Mouse (Mus musculus) kidney, adult 18-20 months (tissue): ENCODE results near the gene Knstrn.

ENCODE experiments used
- DNase-seq: peaks from one replicate; pipeline ENCODE4 v3.0.0; 2021

Gene Knstrn

DNA sequence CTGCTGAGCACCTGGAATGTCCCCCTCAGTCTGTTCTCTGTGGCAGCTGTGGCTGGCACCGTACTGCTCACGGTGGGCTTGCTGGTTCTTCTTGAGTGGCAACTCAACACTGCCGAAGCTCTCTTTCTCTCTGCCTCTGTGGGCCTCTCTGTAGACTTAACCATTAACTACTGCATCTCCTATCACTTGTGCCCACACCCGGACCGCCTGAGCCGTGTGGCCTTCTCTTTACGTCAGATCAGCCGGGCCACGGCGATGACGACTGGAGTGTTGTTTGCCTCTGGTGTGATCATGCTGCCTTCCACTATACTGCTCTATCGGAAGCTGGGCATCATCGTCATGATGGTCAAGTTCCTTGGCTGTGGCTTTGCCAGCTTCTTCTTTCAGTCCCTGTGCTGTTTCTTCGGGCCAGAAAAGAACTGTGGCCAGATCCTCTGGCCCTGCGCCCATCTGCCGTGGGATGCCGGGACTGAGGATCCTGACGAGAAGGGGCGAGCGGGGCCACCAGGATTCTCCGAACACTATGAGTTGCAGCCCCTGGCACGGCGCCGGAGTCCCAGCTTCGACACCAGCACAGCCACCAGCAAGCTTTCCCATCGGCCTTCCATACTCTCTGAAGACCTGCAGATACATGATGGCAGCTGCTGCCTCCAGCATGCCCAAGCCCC lies 22.1 kb upstream of the Knstrn start:
- no peak for DNase-seq

GRCm38 (mm10) chr2:118792259-118792613 lies 21.6 kb upstream of the Knstrn start:
- no peak for DNase-seq

- no peak for DNase-seq
Observed at GRCm38 (mm10) chr2:118793636-118794035, 20.2 kb upstream of the Knstrn start.

DNA sequence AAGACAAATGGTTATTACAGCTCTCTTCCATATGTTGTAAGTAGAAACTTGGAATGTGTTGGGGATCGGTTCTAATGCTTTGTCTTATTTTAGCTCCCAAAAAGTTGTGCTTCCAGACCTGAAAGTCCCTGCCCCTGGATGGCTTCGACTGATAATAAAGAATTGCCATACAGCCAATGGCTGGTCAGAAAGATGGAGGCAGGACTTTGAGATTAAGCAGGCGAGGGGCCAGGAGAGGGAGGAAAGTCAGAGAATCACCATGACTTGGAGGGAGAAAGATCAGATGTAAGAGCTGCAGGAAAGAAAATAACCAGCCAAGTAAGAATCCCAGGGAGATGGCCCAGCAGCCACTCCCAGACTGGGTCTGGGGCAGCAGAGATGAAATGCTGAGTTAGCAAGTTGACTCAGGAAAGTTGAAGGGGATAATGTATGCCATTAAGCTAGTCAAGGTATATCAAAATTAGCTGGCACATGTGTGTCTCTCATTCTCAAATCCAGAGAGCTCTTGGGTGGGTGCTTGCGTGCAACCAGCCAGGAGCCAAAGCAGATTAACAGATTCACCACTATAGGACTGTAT lies 11.2 kb upstream of the Knstrn start:
- DNase-seq: no peak

GRCm38 (mm10) chr2:118804474-118804873 lies 9.3 kb upstream of the Knstrn start:
- no peak for DNase-seq

DNA sequence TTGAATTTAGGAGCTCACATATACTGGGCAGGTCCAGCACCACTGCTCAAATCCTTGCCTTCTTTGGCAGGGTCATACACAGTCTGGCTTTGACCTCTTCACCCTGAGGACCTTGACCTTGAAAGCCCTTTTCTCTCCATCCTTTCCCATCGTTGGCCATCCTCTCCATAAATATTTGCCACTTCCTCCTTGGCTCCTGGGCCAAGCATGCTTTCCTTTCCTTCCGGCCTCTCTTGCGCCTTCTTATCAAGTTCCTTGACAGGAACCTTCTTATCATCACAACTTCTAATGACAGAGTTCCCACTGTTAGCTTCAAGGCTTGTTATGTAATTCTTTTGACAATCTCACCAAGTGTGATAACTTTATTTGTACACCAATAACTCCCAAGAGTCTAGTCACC lies 8.7 kb upstream of the Knstrn start:
- DNase-seq: no peak

GRCm38 (mm10) chr2:118805756-118806155 lies 8.0 kb upstream of the Knstrn start:
- DNase-seq: no peak

DNA sequence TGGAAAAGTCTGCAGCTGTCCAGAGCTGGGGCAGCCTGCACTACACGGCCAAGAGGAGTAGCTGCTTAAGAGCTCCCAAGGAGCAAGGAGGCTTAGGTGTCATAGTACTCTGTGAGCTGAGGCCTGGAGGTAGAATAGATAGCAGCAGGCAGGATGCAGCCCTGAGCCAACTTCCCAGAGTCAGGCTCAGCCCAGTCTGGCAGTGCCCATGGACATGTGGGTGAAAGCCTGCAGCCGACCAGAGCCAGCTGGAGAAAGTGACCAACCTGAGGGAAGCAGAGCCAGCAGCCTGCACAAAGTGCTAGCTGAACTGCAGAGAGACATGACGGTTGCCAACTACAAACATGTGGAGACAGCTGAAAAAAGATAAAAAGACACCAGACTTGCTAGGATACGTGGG lies 6.9 kb upstream of the Knstrn start:
- no peak for DNase-seq

GRCm38 (mm10) chr2:118810861-118811260 lies 2.9 kb upstream of the Knstrn start:
- DNase-seq: no peak

DNA sequence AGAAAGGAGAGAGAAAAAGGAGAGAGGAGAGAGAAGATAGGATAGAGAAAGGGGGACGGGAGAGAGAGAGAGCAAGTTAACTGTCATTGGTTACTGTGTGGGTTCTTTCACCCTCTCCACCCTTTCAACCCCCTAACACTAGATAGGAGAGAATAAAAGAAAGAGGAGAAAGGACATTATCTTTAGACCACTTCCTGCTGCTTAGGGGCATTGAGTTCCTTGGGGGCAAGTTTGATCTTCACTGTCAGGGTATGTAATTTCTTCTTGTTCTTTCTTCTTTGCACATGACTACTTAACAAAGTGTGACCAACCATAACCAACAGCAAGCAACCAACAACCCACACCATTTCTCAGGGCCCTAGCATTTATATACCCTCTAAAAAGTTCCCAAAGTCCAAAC lies 1.1 kb upstream of the Knstrn start:
- no peak for DNase-seq

- DNase-seq: no peak
Observed at GRCm38 (mm10) chr2:118822800-118823199, 9.0 kb downstream of the Knstrn start.

- no peak for DNase-seq
Observed at GRCm38 (mm10) chr2:118824396-118824795, 10.6 kb downstream of the Knstrn start.

DNA sequence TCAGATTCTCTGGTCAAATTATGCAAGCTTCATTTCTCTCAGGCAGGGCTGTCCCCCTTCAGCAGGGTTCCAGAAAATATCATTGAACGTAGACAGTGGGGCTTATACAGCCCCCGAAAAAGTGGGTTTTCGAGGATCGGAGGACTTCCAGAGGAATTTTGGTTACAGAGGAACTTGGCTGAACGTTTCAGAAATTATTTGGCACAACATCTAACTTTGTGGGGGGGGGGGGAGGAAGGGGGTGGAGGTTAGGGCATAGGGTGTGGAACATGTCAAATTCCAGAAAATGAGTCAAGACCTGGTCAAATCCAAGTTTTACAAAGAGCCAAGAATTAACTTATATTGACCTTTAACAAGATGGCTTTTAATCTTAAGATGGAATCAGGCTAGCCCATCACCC lies 15.3 kb downstream of the Knstrn start:
- no peak for DNase-seq

- DNase-seq: no peak
Observed at GRCm38 (mm10) chr2:118834061-118834460, 20.3 kb downstream of the Knstrn start.

GRCm38 (mm10) chr2:118835115-118835514 lies 21.3 kb downstream of the Knstrn start:
- no peak for DNase-seq

GRCm38 (mm10) chr2:118838330-118838729 lies 24.5 kb downstream of the Knstrn start:
- DNase-seq: no peak

GRCm38 (mm10) chr2:118841186-118841585 lies 27.4 kb downstream of the Knstrn start:
- no peak for DNase-seq

DNA sequence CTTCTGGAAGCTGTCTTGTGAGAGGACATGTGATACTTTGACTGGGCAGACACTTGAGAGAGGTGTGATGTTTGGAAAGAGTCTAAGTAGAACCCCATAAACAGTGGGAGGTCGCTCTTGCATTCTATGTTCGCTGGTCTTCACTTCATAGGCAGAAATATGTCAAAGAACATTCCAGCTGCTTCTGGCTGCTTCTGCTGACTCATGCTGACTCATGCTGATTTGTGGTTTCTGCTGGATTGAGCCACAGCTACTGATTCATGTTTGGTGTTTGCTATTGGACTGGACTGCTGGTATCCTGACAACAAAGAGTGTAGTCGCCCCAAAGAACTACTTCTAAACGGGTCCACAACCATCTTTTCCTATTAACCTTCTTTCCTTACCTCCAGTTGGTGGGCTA lies 28.0 kb downstream of the Knstrn start:
- no peak for DNase-seq

GRCm38 (mm10) chr2:118844427-118844826 lies 30.6 kb downstream of the Knstrn start:
- DNase-seq: peak; percentile 30

DNA sequence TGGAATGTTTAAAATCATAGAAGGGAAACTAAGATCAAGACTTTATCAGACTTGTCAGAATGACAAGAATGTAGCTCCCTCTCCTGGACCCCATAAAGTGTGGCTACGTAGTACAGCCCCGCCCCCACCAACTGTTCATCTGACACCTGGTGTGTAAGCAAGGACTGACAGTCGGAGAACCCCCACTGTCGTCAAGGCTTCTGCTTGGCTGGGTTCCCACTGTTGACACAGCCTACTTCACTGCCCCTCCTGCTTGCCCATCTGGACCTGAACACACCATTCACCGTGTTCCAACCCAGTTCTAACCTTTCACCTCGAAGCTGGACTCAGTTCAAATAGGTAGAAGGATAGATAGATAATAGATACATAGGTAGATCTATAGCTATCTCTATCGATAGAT lies 32.4 kb downstream of the Knstrn start:
- DNase-seq: peak; percentile 57

DNA sequence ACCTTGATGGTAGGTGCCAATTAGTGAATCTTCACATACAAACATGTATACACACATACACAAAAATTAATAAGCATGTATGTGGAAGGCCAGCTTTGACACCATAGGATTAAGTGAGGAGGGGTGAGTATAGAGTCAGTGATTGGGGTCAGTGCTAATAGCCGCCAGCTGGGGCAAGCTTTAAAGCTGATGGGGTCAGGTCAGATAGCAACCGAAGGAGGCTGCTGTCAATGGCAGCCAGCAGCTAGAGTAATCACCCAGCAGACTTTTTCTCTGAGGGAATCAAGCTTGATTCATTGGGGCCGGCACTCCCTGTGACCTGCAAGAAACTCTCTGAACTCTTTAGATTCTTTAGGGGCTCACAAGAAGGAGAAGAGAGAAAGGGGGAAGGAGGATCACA lies 38.0 kb downstream of the Knstrn start:
- DNase-seq: no peak

GRCm38 (mm10) chr2:118861454-118862339 lies 47.9 kb downstream of the Knstrn start, which contains the start of gene Ivd:
TSS of gene Ivd (plus strand) at chr2:118861954.
- peak; percentile 92 for DNase-seq

GRCm38 (mm10) chr2:118862340-118862675 lies 48.5 kb downstream of the Knstrn start:
- DNase-seq: no peak

DNA sequence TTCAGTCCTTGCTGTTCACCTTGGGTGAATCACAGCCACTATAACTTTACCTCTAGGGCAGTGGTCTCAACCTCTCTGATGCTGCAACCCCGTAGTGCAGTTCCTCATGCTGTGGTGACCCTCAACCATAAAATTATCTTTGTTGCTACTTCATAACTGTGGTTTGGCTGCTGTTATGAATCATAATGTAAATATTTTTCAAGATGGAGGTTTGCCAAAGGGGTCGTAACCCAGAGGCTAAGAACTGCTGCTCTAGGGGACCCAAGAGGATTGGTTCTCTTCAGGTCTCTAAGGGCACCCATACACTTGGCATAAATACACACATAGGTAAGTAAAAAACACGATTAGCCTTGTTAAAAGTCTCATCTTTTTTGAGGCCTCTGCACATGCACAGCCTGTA lies 56.8 kb downstream of the Knstrn start:
- no peak for DNase-seq
